Mouse (Mus musculus): Measurements from ENCODE around the gene Prx.

DNA sequence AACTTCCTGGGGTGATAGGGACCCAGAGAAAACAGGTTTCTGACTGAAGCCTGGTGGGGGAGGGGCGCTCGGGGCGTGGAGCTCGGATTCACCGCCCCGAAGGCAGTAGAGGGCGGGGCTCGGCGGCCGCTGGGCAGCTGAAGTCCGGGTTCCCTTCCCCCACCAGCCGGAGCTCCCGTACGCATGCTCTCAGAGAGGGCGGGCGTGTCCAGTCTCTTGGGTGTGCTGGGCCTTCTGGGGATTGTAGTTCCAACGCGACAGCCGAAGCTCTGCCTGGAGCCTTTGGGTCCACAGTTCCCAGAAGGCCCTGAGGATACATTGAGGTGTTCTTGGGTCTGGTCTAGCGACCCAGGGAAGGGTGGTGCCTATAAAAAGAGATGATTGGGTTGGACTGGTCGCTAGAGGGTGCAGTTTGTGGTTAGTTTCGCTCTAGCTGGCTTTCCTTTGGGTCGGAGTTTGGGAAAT, 24.6 kb upstream of the Prx start:
- 0 out of 2 replicates have a peak, but pooled peaks have one; percentile 0 for TF ChIP-seq POLR2A (IDR thresholded peaks at IDR 0.05; ENCODE audit: control insufficient read depth, low read depth, low read length)
- no peak for TF ChIP-seq CTCF (IDR thresholded peaks at IDR 0.05; ENCODE audit: control insufficient read depth, insufficient read depth, insufficient replicate concordance, low read depth, low read length)

All from testis, adult 2 months (tissue).